Mouse (Mus musculus): ENCODE results near the gene Lrrc4c.

Gene Lrrc4c

DNA sequence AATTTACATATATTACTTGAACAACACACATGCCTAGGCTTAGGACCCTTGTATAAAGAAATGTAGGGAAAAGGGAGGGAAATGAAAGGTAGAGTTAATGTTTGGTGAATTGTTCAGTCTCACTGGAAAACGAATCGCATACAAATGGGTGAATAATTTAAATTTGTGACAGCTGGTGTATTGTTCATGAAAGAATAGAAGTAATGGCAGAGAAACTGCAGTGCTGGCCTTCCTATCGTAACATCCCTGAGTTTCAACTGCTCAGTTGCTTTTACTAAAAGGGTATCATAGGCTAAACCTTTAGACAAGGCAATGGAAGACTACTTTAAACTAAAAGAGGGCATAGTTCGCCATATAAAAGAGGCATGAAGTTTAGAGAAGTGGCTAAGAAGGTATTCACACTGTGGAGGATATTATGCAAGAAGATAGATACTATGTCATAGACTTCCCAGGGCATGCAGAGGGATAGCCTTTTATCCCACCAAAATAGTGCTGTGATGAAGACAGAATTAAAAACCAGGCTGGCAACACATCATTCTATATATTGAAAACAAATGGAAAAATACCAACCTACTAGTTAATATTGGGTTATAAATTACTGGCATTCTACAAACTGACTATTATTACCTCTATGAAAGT lies 879.1 kb downstream of the Lrrc4c start:
- DNase-seq (ENCODE audit: extremely low read depth, insufficient read length, low spot score): no peak

GRCm38 (mm10) chr2:97232966-97233365 lies 915.0 kb downstream of the Lrrc4c start:
- no peak for DNase-seq (ENCODE audit: extremely low read depth, insufficient read length, low spot score)

DNA sequence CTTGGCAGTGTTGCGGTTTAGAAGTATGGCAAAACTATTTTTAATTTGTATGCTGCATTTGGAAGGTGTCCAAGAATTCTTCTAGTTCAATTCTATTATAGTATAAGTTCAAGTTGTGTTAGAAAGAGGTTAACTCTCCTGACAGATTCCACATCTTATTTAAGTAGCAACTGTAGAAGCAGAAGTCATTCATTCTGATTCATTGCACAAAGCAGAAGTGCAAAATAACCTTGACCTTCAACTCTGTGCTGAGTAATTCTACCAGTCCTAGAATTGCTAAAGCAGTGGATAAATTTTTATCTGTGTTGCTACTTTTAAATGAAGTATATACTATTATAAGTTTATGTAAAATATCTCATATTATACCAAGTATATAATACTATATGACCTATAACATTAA lies 916.1 kb downstream of the Lrrc4c start:
- DNase-seq (ENCODE audit: extremely low read depth, insufficient read length, low spot score): no peak

GRCm38 (mm10) chr2:97274651-97275050 lies 956.7 kb downstream of the Lrrc4c start:
- DNase-seq (ENCODE audit: extremely low read depth, insufficient read length, low spot score): no peak

GRCm38 (mm10) chr2:97284986-97285385 lies 967.0 kb downstream of the Lrrc4c start:
- DNase-seq (ENCODE audit: extremely low read depth, insufficient read length, low spot score): no peak

DNA sequence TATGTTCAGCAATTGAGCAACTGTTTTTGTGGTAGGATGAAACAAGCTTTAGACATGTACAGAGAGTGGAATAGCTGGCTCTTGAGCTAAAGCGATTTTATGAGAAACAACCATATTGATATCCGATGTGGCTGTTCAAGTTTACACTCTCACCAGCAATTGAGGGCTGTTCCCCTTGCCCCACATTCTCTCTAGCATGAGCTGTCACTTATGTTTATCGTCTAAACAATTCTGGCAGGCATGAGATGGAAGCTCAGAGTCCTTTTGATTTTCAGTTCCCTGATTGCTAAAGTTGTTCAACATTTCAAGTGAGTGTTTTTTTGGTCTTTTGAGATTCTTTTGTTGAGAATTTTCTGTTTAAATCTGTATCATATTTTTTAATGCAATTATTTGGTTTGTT lies 976.2 kb downstream of the Lrrc4c start:
- DNase-seq (ENCODE audit: extremely low read depth, insufficient read length, low spot score): no peak

DNA sequence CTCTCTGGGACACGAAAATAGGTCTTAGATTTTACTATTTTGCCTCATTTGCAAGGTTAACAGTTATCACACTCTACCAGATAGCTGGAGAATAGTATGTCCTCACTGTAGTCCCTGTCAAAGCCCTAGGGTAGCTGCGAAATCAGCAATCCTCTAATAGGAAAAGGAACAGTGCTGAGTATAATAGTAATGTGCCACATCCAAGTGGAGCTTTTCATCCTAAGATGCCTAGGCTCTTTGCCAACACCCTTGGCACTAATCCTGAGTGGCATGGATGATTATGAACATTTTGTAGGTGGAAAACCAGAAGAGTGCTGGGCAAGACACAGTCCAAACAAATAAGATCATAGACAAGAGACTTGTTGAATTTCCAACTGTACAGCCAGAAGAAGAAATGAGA lies 981.7 kb downstream of the Lrrc4c start:
- DNase-seq (ENCODE audit: extremely low read depth, insufficient read length, low spot score): no peak

DNA sequence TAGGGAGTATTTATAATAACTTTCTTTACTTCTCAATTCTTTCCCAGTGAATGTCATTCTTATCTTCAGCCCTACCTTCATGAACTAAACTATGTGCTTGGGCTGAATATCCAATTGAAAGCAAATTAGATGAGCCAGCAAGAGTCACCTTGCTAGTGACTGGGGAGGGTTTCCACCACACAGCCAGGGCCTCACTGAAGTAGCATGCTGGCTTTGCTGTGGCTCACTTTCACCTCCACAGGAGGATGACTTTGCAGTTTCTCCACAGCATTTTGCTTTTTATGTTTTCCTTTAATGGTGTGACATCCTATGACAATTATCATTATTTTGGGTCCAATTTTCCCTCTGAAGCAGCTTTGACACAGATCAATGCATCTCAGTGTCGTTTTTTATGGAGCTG lies 1000.0 kb downstream of the Lrrc4c start:
- DNase-seq (ENCODE audit: extremely low read depth, insufficient read length, low spot score): no peak

- DNase-seq (ENCODE audit: extremely low read depth, insufficient read length, low spot score): no peak
Observed at GRCm38 (mm10) chr2:97318536-97318935, 1000.6 kb downstream of the Lrrc4c start.

GRCm38 (mm10) chr2:97332084-97332682 lies 1014.2 kb downstream of the Lrrc4c start:
- no peak for DNase-seq (ENCODE audit: extremely low read depth, insufficient read length, low spot score)

- no peak for DNase-seq (ENCODE audit: extremely low read depth, insufficient read length, low spot score)
Observed at GRCm38 (mm10) chr2:97339627-97340026, 1021.7 kb downstream of the Lrrc4c start.

- no peak for DNase-seq (ENCODE audit: extremely low read depth, insufficient read length, low spot score)
Observed at GRCm38 (mm10) chr2:97361235-97361634, 1043.3 kb downstream of the Lrrc4c start.

- no peak for DNase-seq (ENCODE audit: extremely low read depth, insufficient read length, low spot score)
Observed at GRCm38 (mm10) chr2:97369978-97370377, 1052.0 kb downstream of the Lrrc4c start.

GRCm38 (mm10) chr2:97391437-97391836 lies 1073.5 kb downstream of the Lrrc4c start:
- no peak for DNase-seq (ENCODE audit: extremely low read depth, insufficient read length, low spot score)

DNA sequence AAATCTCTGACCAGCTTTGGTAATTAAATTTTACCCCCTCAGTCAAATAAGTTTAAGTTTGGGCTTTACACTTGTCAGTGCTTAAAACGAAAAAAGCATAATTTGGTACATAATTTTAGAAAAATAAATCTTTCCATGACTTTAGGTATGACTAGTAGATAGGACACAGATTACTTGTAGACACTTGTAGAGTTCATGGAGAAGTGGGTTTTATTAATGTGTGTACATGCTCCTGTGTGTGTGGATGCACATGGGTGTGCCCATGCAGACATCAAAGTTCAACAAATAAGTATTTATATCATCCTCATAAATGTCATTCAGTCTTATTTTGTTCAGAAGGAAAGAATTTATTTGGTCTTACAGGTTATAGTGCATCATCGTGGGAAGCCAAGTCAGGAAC lies 1073.9 kb downstream of the Lrrc4c start:
- no peak for DNase-seq (ENCODE audit: extremely low read depth, insufficient read length, low spot score)

DNA sequence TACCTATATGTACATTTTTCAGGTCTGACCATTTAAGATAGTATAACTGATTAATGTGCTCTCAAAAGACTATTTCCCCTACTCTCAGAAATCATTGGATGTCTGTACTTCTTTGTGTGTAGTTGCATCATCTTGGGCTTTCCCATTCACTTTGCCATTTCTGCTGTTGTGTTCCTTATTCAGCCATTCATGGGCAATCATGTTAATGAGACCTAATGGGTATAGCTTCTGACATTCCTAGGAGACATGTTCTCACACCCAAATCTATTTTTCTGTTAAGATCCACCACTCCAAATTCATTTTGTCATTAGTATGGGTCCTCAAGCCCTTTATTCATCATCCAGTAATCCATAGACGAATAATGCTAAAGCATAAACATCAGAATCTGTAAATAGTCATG lies 1095.1 kb downstream of the Lrrc4c start:
- DNase-seq (ENCODE audit: extremely low read depth, insufficient read length, low spot score): no peak

- DNase-seq (ENCODE audit: extremely low read depth, insufficient read length, low spot score): no peak
Observed at GRCm38 (mm10) chr2:97414416-97415362, 1096.7 kb downstream of the Lrrc4c start.

- no peak for DNase-seq (ENCODE audit: extremely low read depth, insufficient read length, low spot score)
Observed at GRCm38 (mm10) chr2:97434140-97434539, 1116.2 kb downstream of the Lrrc4c start.

- no peak for DNase-seq (ENCODE audit: extremely low read depth, insufficient read length, low spot score)
Observed at GRCm38 (mm10) chr2:97435616-97436015, 1117.6 kb downstream of the Lrrc4c start.

DNA sequence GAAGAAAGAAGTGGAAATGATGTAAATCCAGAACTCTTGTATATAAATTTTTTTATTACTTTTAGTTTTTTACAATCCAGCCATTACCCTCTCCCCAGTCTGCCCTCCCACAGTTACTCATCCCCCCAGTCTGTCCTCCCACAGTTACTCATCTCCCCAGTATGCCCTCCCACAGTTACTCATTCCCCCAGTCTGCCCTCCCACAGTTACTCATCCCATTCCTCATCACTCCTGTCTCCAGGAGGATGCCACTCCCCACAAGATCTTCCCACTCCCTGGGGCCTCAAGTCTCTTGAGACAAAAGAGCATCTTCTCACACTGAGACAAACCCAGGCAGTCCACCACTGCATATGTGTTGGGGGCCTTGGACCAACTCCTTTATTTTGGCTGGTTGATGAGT lies 1119.8 kb downstream of the Lrrc4c start:
- DNase-seq (ENCODE audit: extremely low read depth, insufficient read length, low spot score): peak; percentile 2

- no peak for DNase-seq (ENCODE audit: extremely low read depth, insufficient read length, low spot score)
Observed at GRCm38 (mm10) chr2:97463573-97463972, 1145.6 kb downstream of the Lrrc4c start.

All from 3134 (cell line).